Mouse (Mus musculus) embryonic facial prominence, embryonic 15.5 days (tissue): ENCODE results near the gene Naaladl1. TPM values are rescaled to one million over a fixed set of nuclear protein-coding genes. Genes with fewer than 3 reads are reported as not detected.
"Not testable (repeated sequence)": the region's sequence is repeated elsewhere in the genome, so short reads cannot be mapped to it uniquely, and the experiment has no call there.

Source experiments
- ATAC-seq: fragments of 200-750 bp; cut with Nextera tagmentation; 2 replicates; pipeline ENCODE4 v1.8.0; 2017; ENCODE audit warnings: low read depth, moderate TSS enrichment; ENCODE audit not compliant: insufficient number of reproducible peaks, low FRiP score, low TSS enrichment
- H3K27ac ChIP-seq: fragments of 300-500 bp; sonication (generic); replicated peaks from 2 replicates; pipeline ENCODE4 v1.5.1; 2015; ENCODE audit warnings: mild to moderate bottlenecking, inconsistent platforms
- H3K27me3 ChIP-seq: fragments of 300-500 bp; sonication (generic); 2 replicates; pipeline ENCODE4 v1.6.1; 2015; ENCODE audit warnings: inconsistent platforms
- H3K36me3 ChIP-seq: fragments of 300-500 bp; sonication (generic); 2 replicates; pipeline ENCODE4 v1.6.1; 2015; ENCODE audit warnings: mild to moderate bottlenecking, inconsistent platforms
- H3K4me1 ChIP-seq: fragments of 300-500 bp; sonication (generic); 2 replicates; pipeline ENCODE4 v1.6.1; 2015; ENCODE audit warnings: inconsistent platforms
- H3K4me2 ChIP-seq: fragments of 300-500 bp; sonication (generic); replicated peaks from 2 replicates; pipeline ENCODE4 v1.6.1; 2015; ENCODE audit warnings: mild to moderate bottlenecking, inconsistent platforms
- H3K4me3 ChIP-seq: fragments of 300-500 bp; sonication (generic); replicated peaks from 2 replicates; pipeline ENCODE4 v1.5.1; 2015; ENCODE audit warnings: mild to moderate bottlenecking, inconsistent platforms
- H3K9ac ChIP-seq: fragments of 300-500 bp; sonication (generic); 2 replicates; pipeline ENCODE4 v1.6.1; 2015; ENCODE audit warnings: inconsistent platforms
- H3K9me3 ChIP-seq: fragments of 300-500 bp; sonication (generic); replicated peaks from 2 replicates; pipeline ENCODE4 v1.6.1; 2016; ENCODE audit warnings: inconsistent platforms
- WGBS: fragments of 180-500 bp; shearing (Covaris S2); methylation state at CpG from one replicate; pipeline ENCODE4 v1.1.7; 2015; 5-methylcytosine and 5-hydroxymethylcytosine counted together
- polyA plus RNA-seq: library from polyadenylated mRNA; unstranded; fragments of >200 nt; fragmentation: Nextera tagmentation; extraction: Ambion mirVana; gene quantifications from 2 replicates; pipeline ENCODE4 v1.2.1, GENCODE M21; 2015

Naaladl1 gene
- polyA plus RNA-seq, 1 experiment from 2014 or later: 0.25 TPM

DNA sequence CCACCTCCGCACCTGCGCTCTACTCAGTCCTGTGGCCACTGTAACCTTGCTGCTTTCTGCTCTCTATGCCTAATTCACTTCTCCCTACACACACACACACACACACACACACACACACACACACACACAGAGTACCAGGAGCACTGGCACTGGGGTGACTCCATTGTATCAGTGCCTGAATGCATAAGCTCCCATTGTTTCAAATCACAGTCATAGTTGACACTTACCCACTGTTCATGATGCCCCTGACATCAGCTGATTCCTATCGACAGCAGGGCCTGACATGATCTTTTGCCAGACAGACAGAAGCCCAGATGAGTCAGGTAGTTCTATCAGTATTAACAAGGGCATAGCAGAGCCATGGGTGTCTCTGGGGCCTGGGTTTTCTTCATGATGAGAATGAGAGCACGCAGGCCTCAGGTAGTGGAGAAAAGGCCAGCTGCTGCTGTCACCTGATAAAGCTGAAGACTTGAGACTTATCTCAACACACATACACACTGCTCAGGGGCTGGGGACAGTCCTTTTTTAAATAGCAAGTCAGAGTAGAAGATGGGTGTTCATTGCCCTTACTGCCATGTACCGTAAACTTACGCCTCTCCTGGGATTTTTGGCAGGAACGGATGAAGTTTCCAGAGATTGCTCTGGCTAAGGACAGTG, 26.7 kb downstream of the Naaladl1 start:
- peaks cover 29% of the 10 kb centered on the region for H3K36me3 ChIP-seq
- no peak overlapping the region for H3K27ac ChIP-seq
- ATAC-seq: no peak
- H3K27me3 ChIP-seq: no peaks in the 10 kb centered on the region
- no peaks in the 10 kb centered on the region for H3K9me3 ChIP-seq
- no peak overlapping the region for H3K4me2 ChIP-seq
- H3K4me1 ChIP-seq: peaks cover 4% of the 10 kb centered on the region; the same call in 1 of the 2 replicates
- WGBS: 78% methylated on average over 7 of the region's 7 CpGs
- no peak overlapping the region for H3K4me3 ChIP-seq
- no peak overlapping the region for H3K9ac ChIP-seq

DNA sequence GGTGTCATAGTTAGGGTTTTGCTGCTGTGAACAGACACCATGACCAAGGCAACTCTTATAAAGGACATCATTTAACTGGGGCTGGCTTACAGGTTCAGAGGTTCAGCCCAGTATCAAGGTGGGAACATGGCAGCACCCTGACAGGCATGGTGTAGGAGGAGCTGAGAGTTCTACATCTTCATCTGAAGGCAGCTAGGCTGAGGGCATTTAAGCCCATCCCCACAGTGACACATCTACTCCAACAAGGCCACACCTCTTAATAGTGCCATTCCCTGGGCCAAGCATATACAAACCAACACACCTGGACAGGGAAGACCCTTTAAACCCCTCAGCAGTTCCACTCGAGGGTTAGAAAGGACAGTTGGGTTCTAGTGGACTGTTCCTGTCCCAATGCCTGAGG, 27.6 kb downstream of the Naaladl1 start:
- whole genome bisulfite sequencing: 45% methylated on average over 1 of the region's 1 CpGs
- H3K4me2 ChIP-seq, H3K4me1 ChIP-seq, ATAC-seq, H3K27me3 ChIP-seq, H3K9ac ChIP-seq, H3K4me3 ChIP-seq, H3K9me3 ChIP-seq, H3K27ac ChIP-seq: not testable (repeated sequence)
- peaks cover 31% of the 10 kb centered on the region for H3K36me3 ChIP-seq

DNA sequence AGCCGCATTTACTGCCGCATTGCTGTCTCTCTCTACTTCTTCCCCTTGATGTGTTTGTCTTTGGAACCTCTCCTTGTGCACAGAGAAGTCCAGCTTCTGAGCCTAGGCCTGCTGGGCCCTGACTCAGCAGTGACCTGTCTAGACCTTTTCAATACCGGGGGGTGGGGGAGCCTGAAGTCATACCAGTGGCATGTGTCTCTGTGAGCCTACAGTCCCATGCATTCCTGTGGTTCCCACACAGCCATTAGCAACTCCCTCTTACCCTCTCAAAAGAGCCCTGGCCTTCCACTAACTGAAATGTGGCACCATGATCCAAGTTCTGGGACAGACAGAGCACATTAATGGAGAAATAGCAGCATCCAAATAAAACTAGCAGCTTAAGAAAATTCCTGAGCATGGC, 30.8 kb downstream of the Naaladl1 start:
- Histone ChIP-seq H3K9me3 (no peaks in the 10 kb centered on the region), H3K36me3 (peaks cover 31% of the 10 kb centered on the region), H3K27me3 (no peaks in the 10 kb centered on the region), H3K4me1 (peaks cover 14% of the 10 kb centered on the region), H3K4me2 (no peak overlapping the region), H3K4me3 (no peak overlapping the region), H3K27ac (no peak overlapping the region), H3K9ac (no peak overlapping the region)
- WGBS: 78% methylated on average over 3 of the region's 3 CpGs
- ATAC-seq: no peak

DNA sequence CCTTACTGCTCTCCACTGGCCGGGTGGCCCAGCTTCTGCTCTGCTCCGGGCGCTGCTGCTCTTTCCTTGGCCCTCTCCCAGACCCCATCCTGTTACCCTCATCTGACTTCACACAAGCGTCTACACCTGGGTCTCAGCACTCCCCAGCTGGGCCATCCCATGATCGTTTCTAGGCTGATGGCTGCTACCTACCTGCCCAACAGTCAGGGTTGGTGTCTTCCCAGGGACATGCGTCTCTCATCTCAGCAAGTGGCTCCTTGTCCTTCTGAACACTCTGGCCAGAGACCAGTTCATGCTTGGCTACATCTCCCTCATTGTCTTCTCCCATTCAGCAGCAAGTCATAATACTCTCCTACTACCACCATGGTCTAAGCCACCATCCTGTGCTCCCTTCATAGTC, 34.1 kb downstream of the Naaladl1 start:
- Histone ChIP-seq H3K9ac (0 out of 2 replicates have a peak overlapping the region, but pooled peaks have one; percentile 81), H3K27ac (0 out of 2 replicates have a peak overlapping the region, but pooled peaks have one; percentile 98), H3K27me3 (no peaks in the 10 kb centered on the region), H3K4me1 (peaks cover 19% of the 10 kb centered on the region), H3K36me3 (peaks cover 28% of the 10 kb centered on the region), H3K4me3 (peak overlapping the region; percentile 76), H3K4me2 (peak overlapping the region; percentile 76), H3K9me3 (no peaks in the 10 kb centered on the region)
- 97% methylated on average over 6 of the region's 6 CpGs for WGBS
- no peak for ATAC-seq

DNA sequence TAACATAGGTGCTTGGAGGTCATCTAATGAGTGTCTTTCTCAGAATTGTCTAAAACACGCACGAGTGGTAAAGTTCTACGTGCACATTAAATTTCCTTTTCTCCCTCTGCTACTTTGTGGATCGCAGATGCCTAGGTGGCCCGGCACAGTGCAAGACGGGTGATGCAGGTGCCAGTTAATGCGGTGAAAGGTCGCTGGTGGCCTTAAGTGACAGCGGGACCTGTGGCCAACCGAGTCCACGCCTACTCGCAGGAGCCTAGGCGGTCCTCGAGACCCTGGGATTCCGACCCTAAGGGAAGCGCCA, 34.7 kb downstream of the Naaladl1 start:
- H3K27me3 ChIP-seq: no peaks in the 10 kb centered on the region
- WGBS: 4% methylated on average over 16 of the region's 16 CpGs
- peaks cover 19% of the 10 kb centered on the region for H3K4me1 ChIP-seq
- H3K4me2 ChIP-seq: peak overlapping the region; percentile 76
- peak overlapping the region; percentile 81 for H3K9ac ChIP-seq
- H3K4me3 ChIP-seq: peak overlapping the region; percentile 76
- H3K27ac ChIP-seq: peak overlapping the region; percentile 98
- peaks cover 22% of the 10 kb centered on the region for H3K36me3 ChIP-seq
- ATAC-seq: no peak
- H3K9me3 ChIP-seq: no peaks in the 10 kb centered on the region

DNA sequence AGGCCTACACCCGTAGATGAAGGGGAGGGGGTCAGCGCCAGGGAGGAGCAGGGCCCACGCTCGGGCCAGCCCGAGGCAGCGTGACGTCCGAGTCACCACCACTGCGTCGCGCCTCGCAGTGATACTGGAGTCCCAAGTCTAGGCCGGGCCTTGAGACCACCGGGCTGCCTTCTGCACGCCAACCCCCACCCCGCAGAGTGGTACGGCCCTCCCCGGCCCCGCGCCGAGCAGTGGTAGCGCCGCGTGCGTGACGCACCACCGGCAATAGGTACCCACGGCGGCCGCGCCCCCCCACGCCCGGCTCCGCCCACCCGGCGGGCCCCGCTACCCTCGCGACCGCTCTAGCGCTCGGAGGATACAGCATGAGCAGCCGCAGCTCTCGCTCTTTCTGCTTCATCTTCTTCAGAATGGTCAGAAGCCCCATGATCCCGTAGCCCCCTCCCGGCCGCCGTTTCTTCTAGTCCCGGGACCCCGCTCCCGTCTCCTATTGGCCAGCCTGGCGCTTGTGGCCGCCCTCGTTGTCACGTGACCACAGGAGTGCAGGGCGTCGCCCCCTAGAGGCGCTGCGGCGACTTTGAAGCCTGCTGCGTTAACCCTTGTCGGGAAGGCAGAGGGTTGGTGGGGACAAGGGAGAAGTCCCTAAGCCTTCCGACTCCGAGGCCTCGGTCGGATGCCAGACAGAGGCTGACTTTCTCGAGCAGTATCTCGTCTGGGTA, 35.3 kb downstream of the Naaladl1 start, which contains the start of gene Batf2:
Batf2 (plus strand) TSS at position 306 of the 716 bp plus-strand sequence.
- no peaks in the 10 kb centered on the region for H3K27me3 ChIP-seq
- WGBS: under 1% methylated on average over 67 of the region's 68 CpGs
- H3K27ac ChIP-seq: peak within 1 kb of the TSS; percentile 98
- ATAC-seq: peak; percentile 92
- H3K9me3 ChIP-seq: no peaks in the 10 kb centered on the region
- H3K4me2 ChIP-seq: peak within 1 kb of the TSS; percentile 76
- H3K9ac ChIP-seq: peak within 1 kb of the TSS; percentile 81
- H3K4me3 ChIP-seq: peak within 1 kb of the TSS; percentile 76
- peaks cover 17% of the 10 kb centered on the region; the same call in 1 of the 2 replicates for H3K36me3 ChIP-seq
- peaks cover 19% of the 10 kb centered on the region for H3K4me1 ChIP-seq

DNA sequence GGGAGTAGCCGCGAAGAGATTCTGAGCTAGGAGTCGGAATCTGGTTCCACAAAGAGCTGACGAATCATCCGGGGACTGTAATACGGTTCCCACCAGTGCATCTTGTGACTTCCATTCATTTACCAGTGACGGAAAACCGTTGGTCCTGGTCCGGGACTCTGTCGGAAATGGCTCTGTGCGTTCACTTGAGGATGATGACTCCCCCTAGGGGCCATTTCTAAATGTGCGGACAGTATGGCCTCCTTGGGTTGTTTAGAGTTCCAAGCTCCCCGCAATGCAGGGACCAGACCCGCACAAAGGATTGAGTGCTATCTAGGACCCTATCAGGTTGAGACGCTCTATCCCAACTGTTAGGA, 35.8 kb downstream of the Naaladl1 start, which contains the start of gene Arl2:
Arl2 (minus strand) TSS at position 155 of the 356 bp plus-strand sequence.
- H3K4me1 ChIP-seq: peaks cover 19% of the 10 kb centered on the region
- peaks cover 12% of the 10 kb centered on the region; the same call in 1 of the 2 replicates for H3K36me3 ChIP-seq
- peak within 1 kb of the TSS; percentile 76 for H3K4me3 ChIP-seq
- WGBS: under 1% methylated on average over 15 of the region's 15 CpGs
- peak within 1 kb of the TSS; percentile 76 for H3K4me2 ChIP-seq
- H3K9ac ChIP-seq: peak within 1 kb of the TSS; percentile 81
- ATAC-seq: peak; percentile 81
- H3K27me3 ChIP-seq: no peaks in the 10 kb centered on the region
- no peaks in the 10 kb centered on the region for H3K9me3 ChIP-seq
- H3K27ac ChIP-seq: peak within 1 kb of the TSS; percentile 98

DNA sequence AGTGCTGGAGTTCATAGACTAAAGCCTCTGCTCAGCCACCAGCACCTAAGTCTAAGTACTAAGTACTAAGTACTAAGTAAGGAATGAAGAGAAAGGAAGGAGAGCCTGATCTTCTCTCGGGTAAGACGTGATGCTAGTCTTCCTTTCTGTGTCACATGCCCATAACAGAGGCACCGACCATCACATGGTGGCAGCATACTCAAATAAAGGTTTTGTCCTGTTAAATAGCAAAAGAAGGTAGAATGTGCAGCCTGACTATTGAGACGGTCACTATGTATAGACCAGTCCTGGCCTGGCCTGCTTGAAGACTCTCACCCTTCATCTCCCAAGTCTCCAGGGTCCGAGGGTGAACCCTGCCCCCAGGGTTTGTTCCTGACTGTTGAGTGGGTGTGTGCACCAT, 39.3 kb downstream of the Naaladl1 start:
- H3K27ac ChIP-seq: no peak overlapping the region
- WGBS: 76% methylated on average over 5 of the region's 5 CpGs
- no peaks in the 10 kb centered on the region for H3K36me3 ChIP-seq
- H3K9me3 ChIP-seq: no peaks in the 10 kb centered on the region
- no peak overlapping the region for H3K9ac ChIP-seq
- ATAC-seq: no peak
- H3K4me3 ChIP-seq: no peak overlapping the region
- H3K4me2 ChIP-seq: no peak overlapping the region
- H3K4me1 ChIP-seq: peaks cover 13% of the 10 kb centered on the region
- H3K27me3 ChIP-seq: no peaks in the 10 kb centered on the region

GRCm38 (mm10) chr19:6155174-6155573, 49.6 kb downstream of the Naaladl1 start:
- Histone ChIP-seq H3K27ac (no peak overlapping the region), H3K9ac (no peak overlapping the region), H3K27me3 (no peaks in the 10 kb centered on the region), H3K4me1 (no peaks in the 10 kb centered on the region), H3K9me3 (no peaks in the 10 kb centered on the region), H3K4me2 (no peak overlapping the region), H3K4me3 (no peak overlapping the region), H3K36me3 (no peaks in the 10 kb centered on the region)
- WGBS: 80% methylated on average over 9 of the region's 9 CpGs
- ATAC-seq: no peak; the same call in 1 of the 2 replicates

- Histone ChIP-seq H3K27me3 (no peaks in the 10 kb centered on the region), H3K4me3 (no peak overlapping the region), H3K4me2 (no peak overlapping the region), H3K9me3 (no peaks in the 10 kb centered on the region), H3K4me1 (no peaks in the 10 kb centered on the region), H3K27ac (no peak overlapping the region), H3K9ac (no peak overlapping the region), H3K36me3 (no peaks in the 10 kb centered on the region)
- 51% methylated on average over 8 of the region's 8 CpGs for WGBS
- ATAC-seq: no peak
These were observed 50.8 kb downstream of the Naaladl1 start for GRCm38 (mm10) chr19:6156372-6156771.

DNA sequence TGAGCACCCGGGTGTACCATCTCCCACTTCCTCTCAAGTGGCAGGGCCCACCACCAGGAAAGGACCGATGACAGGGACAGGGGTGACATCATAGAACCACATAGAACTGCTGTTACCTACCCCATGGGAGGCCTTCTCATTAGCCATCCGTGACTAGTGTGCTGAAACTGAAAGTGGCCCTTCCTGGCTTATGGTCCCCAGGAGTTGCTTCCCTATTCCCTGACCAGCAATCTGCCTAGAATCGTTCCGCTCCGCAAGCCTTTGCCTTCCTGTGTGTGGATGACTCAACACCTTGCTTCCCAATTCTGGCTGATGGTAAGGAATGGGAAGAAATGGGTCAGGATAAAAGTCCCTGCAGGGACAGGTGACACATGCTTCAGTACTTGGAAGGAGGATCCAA, 51.6 kb downstream of the Naaladl1 start:
- Histone ChIP-seq H3K36me3 (no peaks in the 10 kb centered on the region), H3K4me3 (no peak overlapping the region), H3K9ac (no peak overlapping the region), H3K4me2 (no peak overlapping the region), H3K9me3 (no peaks in the 10 kb centered on the region), H3K27me3 (no peaks in the 10 kb centered on the region), H3K4me1 (no peaks in the 10 kb centered on the region), H3K27ac (no peak overlapping the region)
- WGBS: 69% methylated on average over 6 of the region's 6 CpGs
- no peak for ATAC-seq
